Mouse (Mus musculus) MEL (cell line): Measurements from ENCODE around the gene Lrrc61. TPM values are rescaled to one million over a fixed set of nuclear protein-coding genes. Genes with fewer than 3 reads are reported as not detected.

Source experiments
- DNase-seq: peaks from one replicate; pipeline ENCODE4 v3.0.0; 2011; ENCODE audit warnings: low read depth, low spot score
- H3K27ac ChIP-seq: 2 replicates; pipeline ENCODE4 v1.5.1; 2012; ENCODE audit warnings: low read depth, mild to moderate bottlenecking, control low read depth, low read length, moderate library complexity; ENCODE audit not compliant: control insufficient read depth
- H3K27me3 ChIP-seq, 2 experiments: fragments of 150-350 bp in 1 of 2; sonication (generic) in 1 of 2; 2 replicates each; pipeline ENCODE4 v1.6.1; 2012; ENCODE audit warnings: low read length in 2 of 2, mild to moderate bottlenecking in 2 of 2, improper control_type of control experiment in 1 of 2, moderate library complexity in 1 of 2; ENCODE audit not compliant: insufficient read depth in 2 of 2, control insufficient read depth in 1 of 2
- H3K36me3 ChIP-seq, 2 experiments: 2 replicates each; pipeline ENCODE4 v1.6.1; 2012 to 2014; ENCODE audit warnings: low read length in 2 of 2, improper control_type of control experiment in 1 of 2, inconsistent platforms in 1 of 2, mild to moderate bottlenecking in 1 of 2; ENCODE audit not compliant: insufficient read depth in 2 of 2, control insufficient read depth in 1 of 2
- H3K4me1 ChIP-seq, 2 experiments: fragments of 150-350 bp in 1 of 2; sonication (generic) in 1 of 2; 2 replicates each; pipeline ENCODE4 v1.6.1; 2012; ENCODE audit warnings: low read length in 2 of 2, improper control_type of control experiment in 1 of 2, mild to moderate bottlenecking in 1 of 2; ENCODE audit not compliant: insufficient read depth in 2 of 2, control insufficient read depth in 1 of 2
- H3K4me3 ChIP-seq, 2 experiments: fragments of 150-350 bp in 1 of 2; sonication (generic) in 1 of 2; 2 replicates each; pipeline ENCODE4 v1.5.1; 2012; ENCODE audit warnings: low read depth in 2 of 2, low read length in 2 of 2, mild to moderate bottlenecking in 2 of 2, moderate library complexity in 2 of 2, control low read depth in 1 of 2, improper control_type of control experiment in 1 of 2; ENCODE audit not compliant: control insufficient read depth in 1 of 2, insufficient read depth in 1 of 2
- H3K79me2 ChIP-seq: 2 replicates; pipeline ENCODE4 v1.6.1; 2012; ENCODE audit warnings: mild to moderate bottlenecking, low read length, moderate library complexity; ENCODE audit not compliant: control insufficient read depth, poor library complexity, insufficient read depth
- H3K9ac ChIP-seq: 2 replicates; pipeline ENCODE4 v1.6.1; 2012; ENCODE audit warnings: low read depth, mild to moderate bottlenecking, control low read depth, low read length, moderate library complexity; ENCODE audit not compliant: control insufficient read depth, poor library complexity, severe bottlenecking
- H3K9me3 ChIP-seq: fragments of 150-350 bp; sonication (generic); replicated peaks from 2 replicates; pipeline ENCODE4 v1.6.1; 2012; ENCODE audit warnings: mild to moderate bottlenecking, low read length, improper control_type of control experiment, moderate library complexity; ENCODE audit not compliant: insufficient read depth
- BHLHE40 ChIP-seq: IDR thresholded peaks from 2 replicates; pipeline ENCODE4 v1.6.1; 2012; ENCODE audit warnings: low read depth, mild to moderate bottlenecking, inconsistent platforms, low read length, improper control_type of control experiment, borderline replicate concordance
- CHD2 ChIP-seq: IDR thresholded peaks from 2 replicates; pipeline ENCODE4 v1.6.1; 2011; ENCODE audit warnings: low read length, improper control_type of control experiment
- CTCF ChIP-seq, 3 experiments: IDR thresholded peaks in 2 of 3; conservative IDR thresholded peaks in 1 of 3; 2 replicates each; pipeline ENCODE4 v1.5.1; 2011 to 2012; ENCODE audit warnings: low read length in 3 of 3, low read depth in 2 of 3, mild to moderate bottlenecking in 2 of 3, improper control_type of control experiment in 1 of 3, inconsistent platforms in 1 of 3, mixed read lengths in 1 of 3, moderate library complexity in 1 of 3; ENCODE audit not compliant: control insufficient read depth in 1 of 3, insufficient read depth in 1 of 3, poor library complexity in 1 of 3, severe bottlenecking in 1 of 3
- E2F4 ChIP-seq: IDR thresholded peaks from 2 replicates; pipeline ENCODE4 v1.6.1; 2011; ENCODE audit warnings: low read depth, low read length, improper control_type of control experiment, borderline replicate concordance
- ETS1 ChIP-seq: IDR thresholded peaks from 2 replicates; pipeline ENCODE4 v1.6.1; 2012; ENCODE audit warnings: low read depth, mild to moderate bottlenecking, inconsistent platforms, low read length, improper control_type of control experiment, moderate library complexity
- GATA1 ChIP-seq: IDR thresholded peaks from 2 replicates; pipeline ENCODE4 v1.6.1; 2011; ENCODE audit warnings: low read depth, low read length, improper control_type of control experiment
- MAX ChIP-seq: IDR thresholded peaks from 2 replicates; pipeline ENCODE4 v1.6.1; 2011; ENCODE audit warnings: low read length, improper control_type of control experiment
- MXI1 ChIP-seq: IDR thresholded peaks from 2 replicates; pipeline ENCODE4 v1.6.1; 2011; ENCODE audit warnings: mild to moderate bottlenecking, low read depth, low read length, improper control_type of control experiment
- MYC ChIP-seq: IDR thresholded peaks from 2 replicates; pipeline ENCODE4 v1.6.1; 2011; ENCODE audit warnings: low read depth, mild to moderate bottlenecking, low read length, improper control_type of control experiment, moderate library complexity
- NRF1 ChIP-seq: IDR thresholded peaks from 2 replicates; pipeline ENCODE4 v1.6.1; 2014; ENCODE audit warnings: low read depth, mild to moderate bottlenecking, inconsistent platforms, low read length, improper control_type of control experiment, moderate library complexity; ENCODE audit not compliant: poor library complexity, insufficient read depth, severe bottlenecking
- POLR2A ChIP-seq, 2 experiments: IDR thresholded peaks; 2 replicates each; pipeline ENCODE4 v1.6.1; 2011 to 2012; ENCODE audit warnings: low read length in 2 of 2, mild to moderate bottlenecking in 2 of 2, control low read depth in 1 of 2, improper control_type of control experiment in 1 of 2, low read depth in 1 of 2, moderate library complexity in 1 of 2; ENCODE audit not compliant: control insufficient read depth in 1 of 2, insufficient read depth in 1 of 2, poor library complexity in 1 of 2
- POLR2AphosphoS2 ChIP-seq: IDR thresholded peaks from 2 replicates; pipeline ENCODE4 v1.6.1; 2011; ENCODE audit warnings: low read length, improper control_type of control experiment
- RAD21 ChIP-seq: IDR thresholded peaks from 2 replicates; pipeline ENCODE4 v1.6.1; 2011; ENCODE audit warnings: mild to moderate bottlenecking, low read depth, low read length, improper control_type of control experiment
- SIN3A ChIP-seq: IDR thresholded peaks from 2 replicates; pipeline ENCODE4 v1.6.1; 2012; ENCODE audit warnings: low read length, improper control_type of control experiment, inconsistent platforms
- SMC3 ChIP-seq: IDR thresholded peaks from 2 replicates; pipeline ENCODE4 v1.6.1; 2011; ENCODE audit warnings: low read depth, low read length, improper control_type of control experiment
- USF2 ChIP-seq, 2 experiments: IDR thresholded peaks; 2 replicates each; pipeline ENCODE4 v1.6.1; 2011 to 2012; ENCODE audit warnings: improper control_type of control experiment in 2 of 2, low read length in 2 of 2, borderline replicate concordance in 1 of 2, inconsistent platforms in 1 of 2, low read depth in 1 of 2, mild to moderate bottlenecking in 1 of 2; ENCODE audit not compliant: insufficient read depth in 1 of 2
- ZC3H11A ChIP-seq: IDR thresholded peaks from 2 replicates; pipeline ENCODE4 v1.6.1; 2012; ENCODE audit warnings: low read depth, mild to moderate bottlenecking, inconsistent platforms, low read length, improper control_type of control experiment
- ZMIZ1 ChIP-seq: IDR thresholded peaks from 2 replicates; pipeline ENCODE4 v1.6.1; 2012; ENCODE audit warnings: low read depth, mild to moderate bottlenecking, inconsistent platforms, low read length, improper control_type of control experiment, moderate library complexity
- polyA plus RNA-seq, 2 experiments: library from polyadenylated mRNA; stranded (reverse) in 1 of 2; unstranded in 1 of 2; fragments of >175 nt in 1 of 2; fragments of >200 nt in 1 of 2; gene quantifications; 2 replicates each; pipeline versions ENCODE4 v1.2.1 to v1.2.4; 2012; ENCODE audit warnings: low replicate concordance in 2 of 2, low read depth in 1 of 2; ENCODE audit not compliant: insufficient read length in 2 of 2, insufficient read depth in 1 of 2, missing spikeins in 1 of 2
- total RNA-seq: library from RNA; depleted of rRNA; stranded (reverse); fragments of 300-350 nt; gene quantifications from 2 replicates; pipeline ENCODE4 v1.2.3, GENCODE M21; 2012

Gene Lrrc61
- total and polyA plus RNA-seq, 3 experiments = not detected

DNA sequence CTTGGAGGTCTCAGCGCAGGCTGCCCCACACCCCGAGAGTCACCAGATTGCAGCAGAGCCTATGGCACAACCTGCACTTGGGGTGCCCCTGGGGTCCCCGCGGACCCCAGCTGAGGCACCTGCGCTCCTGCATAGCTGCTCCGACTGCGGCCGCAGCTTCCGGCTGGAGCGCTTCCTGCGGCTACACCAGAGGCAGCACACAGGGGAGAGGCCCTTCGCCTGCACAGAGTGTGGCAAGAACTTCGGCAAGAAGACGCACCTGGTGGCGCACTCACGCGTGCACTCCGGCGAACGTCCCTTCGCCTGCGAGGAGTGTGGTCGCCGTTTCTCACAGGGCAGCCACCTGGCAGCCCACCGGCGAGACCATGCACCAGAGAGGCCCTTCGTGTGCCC is 42.6 kb downstream of the Lrrc61 start:
- Histone ChIP-seq H3K4me3 (no peak overlapping the region), H3K27ac (no peak overlapping the region), H3K4me1 (no peaks in the 10 kb centered on the region), H3K27me3 (no peaks in the 10 kb centered on the region), H3K79me2 (no peaks in the 10 kb centered on the region), H3K9ac (no peak overlapping the region), H3K36me3 (no peaks in the 10 kb centered on the region), H3K9me3 (no peaks in the 10 kb centered on the region)
- TF ChIP-seq ZC3H11A (no peak), MYC (no peak), MAX (no peak), POLR2A (IDR thresholded peaks at IDR 0.05; ENCODE audit: control insufficient read depth in 1 of 2, insufficient read depth in 1 of 2, low read depth in 1 of 2, low read length in 2 of 2, poor library complexity in 1 of 2) (no peak), GATA1 (no peak), CHD2 (no peak), ETS1 (no peak), MXI1 (no peak), E2F4 (no peak)
- no peak for DNase-seq

DNA sequence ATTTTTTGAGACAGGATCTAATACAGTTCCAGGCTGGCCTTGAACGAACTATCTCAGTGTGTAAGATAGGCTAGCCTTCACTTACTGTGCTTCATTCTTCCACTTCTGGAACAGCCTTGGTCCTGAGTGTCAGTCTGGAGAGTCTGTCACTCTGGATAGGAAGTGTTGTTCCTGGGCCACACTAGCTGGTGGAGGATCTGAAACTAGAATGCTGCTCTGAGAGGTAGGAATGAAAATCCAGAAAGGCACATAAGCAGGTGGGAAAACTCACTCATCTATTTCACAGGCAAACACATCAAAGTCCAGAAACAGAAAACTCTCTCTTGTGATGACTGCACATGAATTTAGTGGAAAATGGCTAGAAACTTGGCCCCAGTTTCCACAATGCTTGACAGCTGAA is 46.0 kb downstream of the Lrrc61 start:
- Histone ChIP-seq H3K27me3 (no peaks in the 10 kb centered on the region), H3K9me3 (no peaks in the 10 kb centered on the region), H3K9ac (no peak overlapping the region), H3K36me3 (no peaks in the 10 kb centered on the region), H3K4me3 (no peak overlapping the region), H3K27ac (no peak overlapping the region), H3K4me1 (no peaks in the 10 kb centered on the region), H3K79me2 (no peaks in the 10 kb centered on the region)
- TF ChIP-seq USF2 (IDR thresholded peaks at IDR 0.05; ENCODE audit: borderline replicate concordance in 1 of 2, insufficient read depth in 1 of 2, low read depth in 1 of 2, low read length in 2 of 2) (no peak), SIN3A (no peak), ZMIZ1 (no peak), ETS1 (no peak), BHLHE40 (no peak), RAD21 (no peak)
- DNase-seq = no peak

GRCm38 (mm10) chr6:48601271-48602079 is 46.9 kb downstream of the Lrrc61 start, which contains the start of gene Zfp775:
Zfp775 (plus strand) TSS chr6:48602063.
- no peak for TF ChIP-seq MXI1
- no peak for TF ChIP-seq CTCF (IDR thresholded peaks at IDR 0.05 in 2 of 3, conservative IDR thresholded peaks at IDR 0.05 in 1 of 3; ENCODE audit: control insufficient read depth in 1 of 3, insufficient read depth in 1 of 3, low read depth in 2 of 3, low read length in 3 of 3, poor library complexity in 1 of 3, severe bottlenecking in 1 of 3)
- no peak for TF ChIP-seq POLR2AphosphoS2
- no peak for TF ChIP-seq SMC3
- TF ChIP-seq NRF1 = no peak
- H3K36me3 ChIP-seq = no peaks in the 10 kb centered on the region
- H3K27ac ChIP-seq = no peak within 1 kb of the TSS
- no peaks in the 10 kb centered on the region for H3K4me1 ChIP-seq
- H3K27me3 ChIP-seq = no peaks in the 10 kb centered on the region
- H3K9me3 ChIP-seq = no peaks in the 10 kb centered on the region
- no peak for DNase-seq
- no peak within 1 kb of the TSS for H3K4me3 ChIP-seq
- no peak within 1 kb of the TSS for H3K9ac ChIP-seq
- H3K79me2 ChIP-seq = no peaks in the 10 kb centered on the region
